Mouse (Mus musculus) hematopoietic stem cell, adult 5-6 weeks (primary cell): ENCODE measurements at regions not wholly inside any gene's neighbourhood (a gene's known extent, or its start where the extent isn't known, plus 50 kb on each side); places are given as distances from the start of the nearest gene placed in this dataset.
"Not testable (repeated sequence)": the region's sequence is repeated elsewhere in the genome, so short reads cannot be mapped to it uniquely, and the experiment has no call there.

ENCODE experiments used
- ATAC-seq, 2 experiments: fragments of 125-278 bp in 1 of 2; replicated peaks in 1 of 2; 2 replicates each; pipeline ENCODE4 v1.8.0; 2016 to 2017; ENCODE audit warnings: inconsistent platforms in 2 of 2, mild to moderate bottlenecking in 2 of 2, moderate number of reproducible peaks in 2 of 2, low read depth in 1 of 2, moderate TSS enrichment in 1 of 2; ENCODE audit not compliant: low FRiP score in 2 of 2, poor library complexity in 2 of 2, severe bottlenecking in 2 of 2, insufficient read depth in 1 of 2, low TSS enrichment in 1 of 2

GRCm38 (mm10) chr16:65456948-65457347 lies 63.4 kb upstream of the Pou1f1 start:
- not testable (repeated sequence) for ATAC-seq

- no peak for ATAC-seq
Observed at GRCm38 (mm10) chr16:65458234-65458633, 62.1 kb upstream of the Pou1f1 start.

GRCm38 (mm10) chr16:65469681-65470080 lies 50.6 kb upstream of the Pou1f1 start:
- ATAC-seq = peak; percentile 24 to 43; a peak in 2 of 4 replicates
